Mouse (Mus musculus) hindbrain, embryonic 11.5 days (tissue): ENCODE results near the gene Igfbp7. TPM values are rescaled to one million over a fixed set of nuclear protein-coding genes. Genes with fewer than 3 reads are reported as not detected.

Experiments
- ATAC-seq: fragments of 200-750 bp; cut with Nextera tagmentation; 2 replicates; pipeline ENCODE4 v1.8.0; 2017; ENCODE audit warnings: mild to moderate bottlenecking, moderate TSS enrichment, moderate library complexity; ENCODE audit not compliant: low FRiP score
- DNase-seq: peaks from one replicate; pipeline ENCODE4 v3.0.0-alpha.2; 2015; ENCODE audit warnings: low spot score
- H3K27ac ChIP-seq: fragments of 300-500 bp; sonication (generic); 2 replicates; pipeline ENCODE4 v1.5.1; 2014; ENCODE audit warnings: mild to moderate bottlenecking, low read depth, low read length
- H3K27me3 ChIP-seq: fragments of 300-500 bp; sonication (generic); 2 replicates; pipeline ENCODE4 v1.6.1; 2014; ENCODE audit warnings: mild to moderate bottlenecking, low read length, moderate library complexity, mixed read lengths; ENCODE audit not compliant: control insufficient read depth, insufficient read depth
- H3K36me3 ChIP-seq: fragments of 300-500 bp; sonication (generic); 2 replicates; pipeline ENCODE4 v1.6.1; 2014; ENCODE audit warnings: mild to moderate bottlenecking, low read length, moderate library complexity, mixed read lengths; ENCODE audit not compliant: control insufficient read depth, insufficient read depth
- H3K4me1 ChIP-seq: fragments of 300-500 bp; sonication (generic); replicated peaks from 2 replicates; pipeline ENCODE4 v1.6.1; 2014; ENCODE audit warnings: low read length, mixed read lengths; ENCODE audit not compliant: control insufficient read depth, insufficient read depth
- H3K4me2 ChIP-seq: fragments of 300-500 bp; sonication (generic); replicated peaks from 2 replicates; pipeline ENCODE4 v1.6.1; 2014; ENCODE audit warnings: mild to moderate bottlenecking, low read depth, low read length
- H3K4me3 ChIP-seq: fragments of 300-500 bp; sonication (generic); 2 replicates; pipeline ENCODE4 v1.5.1; 2014; ENCODE audit warnings: low read depth, low read length
- H3K9ac ChIP-seq: fragments of 300-500 bp; sonication (generic); 2 replicates; pipeline ENCODE4 v1.6.1; 2014; ENCODE audit warnings: low read depth, low read length
- H3K9me3 ChIP-seq: fragments of 300-500 bp; sonication (generic); 2 replicates; pipeline ENCODE4 v1.6.1; 2016; ENCODE audit warnings: low read length; ENCODE audit not compliant: control insufficient read depth
- WGBS: fragments of 180-500 bp; shearing (Covaris S2); extraction: QIAGEN DNeasy Blood & Tissue Kit; methylation state at CpG from one replicate; pipeline ENCODE4 v1.1.7; 2014; 5-methylcytosine and 5-hydroxymethylcytosine counted together
- polyA plus RNA-seq: library from polyadenylated mRNA; unstranded; fragments of >200 nt; fragmentation: Nextera tagmentation; extraction: Ambion mirVana; gene quantifications from 2 replicates; pipeline ENCODE4 v1.2.1, GENCODE M21; 2014

Gene Igfbp7
- polyA plus RNA-seq, 1 experiment from 2014 or later: 26.7 TPM

GRCm38 (mm10) chr5:77379434-77380135 lies 28.3 kb downstream of the Igfbp7 start:
- ATAC-seq: no peak
- 81% methylated on average over 14 of the region's 14 CpGs for WGBS

GRCm38 (mm10) chr5:77378027-77378426 lies 29.8 kb downstream of the Igfbp7 start:
- H3K4me1 ChIP-seq: no peaks in the 10 kb centered on the region
- WGBS: 95% methylated on average over 3 of the region's 3 CpGs
- no peaks in the 10 kb centered on the region for H3K9me3 ChIP-seq
- H3K9ac ChIP-seq: no peak overlapping the region
- no peaks in the 10 kb centered on the region for H3K36me3 ChIP-seq
- H3K27ac ChIP-seq: no peak overlapping the region
- no peak for DNase-seq
- H3K4me3 ChIP-seq: no peak overlapping the region
- ATAC-seq: no peak
- no peak overlapping the region for H3K4me2 ChIP-seq
- H3K27me3 ChIP-seq: no peaks in the 10 kb centered on the region

More at GRCm38 (mm10) chr5:77379434-77380135, 28.3 kb downstream of the Igfbp7 start:
- Histone ChIP-seq H3K4me2 (no peak overlapping the region), H3K4me1 (no peaks in the 10 kb centered on the region), H3K4me3 (no peak overlapping the region), H3K9me3 (no peaks in the 10 kb centered on the region), H3K27ac (no peak overlapping the region), H3K27me3 (no peaks in the 10 kb centered on the region), H3K9ac (no peak overlapping the region), H3K36me3 (no peaks in the 10 kb centered on the region)
- DNase-seq: no peak

- ATAC-seq (no peak), DNase-seq (no peak)
- H3K27ac ChIP-seq: no peak overlapping the region
- no peak overlapping the region for H3K4me2 ChIP-seq
- H3K27me3 ChIP-seq: no peaks in the 10 kb centered on the region
- H3K4me3 ChIP-seq: no peak overlapping the region
- no peak overlapping the region for H3K9ac ChIP-seq
- no peaks in the 10 kb centered on the region for H3K4me1 ChIP-seq
- WGBS: 81% methylated on average over 4 of the region's 4 CpGs
- H3K9me3 ChIP-seq: no peaks in the 10 kb centered on the region
- H3K36me3 ChIP-seq: no peaks in the 10 kb centered on the region
Observed at GRCm38 (mm10) chr5:77375546-77375945, 32.3 kb downstream of the Igfbp7 start.

DNA sequence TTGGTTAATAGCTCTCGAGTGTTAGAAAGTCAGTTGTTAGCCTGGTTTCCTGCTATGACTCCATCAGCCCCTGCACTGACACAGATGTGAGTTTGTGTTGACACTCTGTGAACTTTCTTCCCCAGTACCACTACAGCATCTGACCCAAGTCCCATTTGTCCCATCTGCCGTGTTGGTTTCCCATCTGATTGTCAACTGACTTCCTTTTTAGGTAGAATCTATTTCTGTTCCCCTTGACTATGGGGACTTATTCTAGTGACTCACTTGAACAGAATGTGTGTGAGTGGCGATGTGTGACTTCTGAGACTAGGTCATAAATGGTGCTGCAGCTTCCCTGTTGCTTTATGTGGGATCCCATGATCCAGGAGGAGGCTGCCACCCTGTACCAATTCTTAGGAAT lies 32.9 kb downstream of the Igfbp7 start:
- no peak overlapping the region for H3K9ac ChIP-seq
- no peak for DNase-seq
- ATAC-seq: no peak
- no peaks in the 10 kb centered on the region for H3K9me3 ChIP-seq
- H3K27me3 ChIP-seq: no peaks in the 10 kb centered on the region
- no peak overlapping the region for H3K27ac ChIP-seq
- no peak overlapping the region for H3K4me2 ChIP-seq
- WGBS: 69% methylated on average over 3 of the region's 3 CpGs
- no peaks in the 10 kb centered on the region for H3K4me1 ChIP-seq
- H3K4me3 ChIP-seq: no peak overlapping the region
- H3K36me3 ChIP-seq: no peaks in the 10 kb centered on the region

DNA sequence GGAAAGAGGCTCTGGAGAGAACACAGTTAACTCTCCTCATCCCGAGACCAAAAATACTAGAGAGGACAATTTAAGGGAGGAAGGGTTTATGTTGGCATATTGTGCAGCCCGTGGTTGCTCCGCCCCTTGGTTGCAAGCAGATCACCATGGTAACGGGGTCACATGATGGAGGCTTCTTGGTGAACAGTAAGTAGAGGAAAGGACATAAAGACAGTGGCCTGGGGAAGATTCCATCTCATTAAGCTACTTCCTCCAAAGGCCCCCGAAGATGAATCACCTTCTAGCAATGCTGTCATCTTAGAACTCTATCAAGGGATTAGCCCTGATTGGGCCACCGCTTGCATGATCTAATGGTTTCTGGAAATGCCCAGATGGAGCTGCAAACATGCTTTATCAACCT lies 35.1 kb downstream of the Igfbp7 start:
- no peaks in the 10 kb centered on the region for H3K27me3 ChIP-seq
- no peak for DNase-seq
- H3K36me3 ChIP-seq: no peaks in the 10 kb centered on the region
- H3K4me1 ChIP-seq: no peaks in the 10 kb centered on the region
- H3K27ac ChIP-seq: no peak overlapping the region
- H3K4me3 ChIP-seq: no peak overlapping the region
- WGBS: 76% methylated on average over 6 of the region's 6 CpGs
- no peak overlapping the region for H3K4me2 ChIP-seq
- H3K9ac ChIP-seq: no peak overlapping the region
- H3K9me3 ChIP-seq: no peaks in the 10 kb centered on the region
- no peak for ATAC-seq

GRCm38 (mm10) chr5:77372242-77372641 lies 35.6 kb downstream of the Igfbp7 start:
- H3K4me1 ChIP-seq: no peaks in the 10 kb centered on the region
- ATAC-seq (no peak), DNase-seq (no peak)
- H3K27ac ChIP-seq: no peak overlapping the region
- 78% methylated on average over 7 of the region's 7 CpGs for WGBS
- H3K36me3 ChIP-seq: no peaks in the 10 kb centered on the region
- no peak overlapping the region for H3K9ac ChIP-seq
- no peak overlapping the region for H3K4me2 ChIP-seq
- H3K27me3 ChIP-seq: no peaks in the 10 kb centered on the region
- no peaks in the 10 kb centered on the region for H3K9me3 ChIP-seq
- H3K4me3 ChIP-seq: no peak overlapping the region

DNA sequence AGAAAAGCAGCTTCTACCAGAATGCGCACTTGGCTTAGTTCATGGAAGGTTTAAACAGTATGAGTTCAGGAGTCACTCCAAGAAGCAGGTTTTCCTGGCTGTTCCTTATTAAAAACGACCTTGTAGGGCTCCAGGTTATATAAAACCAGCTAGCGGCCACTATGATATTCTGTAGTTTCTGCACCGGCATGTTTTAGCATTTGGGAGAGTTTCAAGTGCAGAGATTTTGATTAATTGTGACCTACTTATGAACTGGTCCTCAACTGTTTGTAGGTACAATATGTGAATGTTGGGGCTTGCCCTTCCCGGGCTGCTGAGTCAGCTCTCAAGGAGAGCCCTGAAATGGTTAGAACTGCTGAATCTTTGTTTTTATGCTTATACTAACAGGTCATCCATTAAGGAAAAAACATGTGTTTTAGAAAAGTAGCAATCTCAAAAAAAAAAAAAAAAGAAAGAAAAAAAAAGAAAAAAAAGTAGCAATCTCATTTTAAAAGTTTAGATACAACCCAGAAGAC lies 37.4 kb downstream of the Igfbp7 start:
- Histone ChIP-seq H3K9ac (no peak overlapping the region), H3K4me1 (no peaks in the 10 kb centered on the region), H3K27me3 (no peaks in the 10 kb centered on the region), H3K27ac (no peak overlapping the region), H3K36me3 (no peaks in the 10 kb centered on the region), H3K4me2 (no peak overlapping the region), H3K4me3 (no peak overlapping the region), H3K9me3 (no peaks in the 10 kb centered on the region)
- no peak for ATAC-seq
- DNase-seq: no peak
- WGBS: 84% methylated on average over 5 of the region's 5 CpGs

GRCm38 (mm10) chr5:77369394-77369793 lies 38.4 kb downstream of the Igfbp7 start:
- WGBS: 81% methylated on average over 5 of the region's 5 CpGs
- H3K4me3 ChIP-seq: no peak overlapping the region
- no peak overlapping the region for H3K27ac ChIP-seq
- DNase-seq (no peak), ATAC-seq (no peak)
- H3K36me3 ChIP-seq: no peaks in the 10 kb centered on the region
- H3K9ac ChIP-seq: no peak overlapping the region
- no peaks in the 10 kb centered on the region for H3K4me1 ChIP-seq
- H3K27me3 ChIP-seq: no peaks in the 10 kb centered on the region
- no peak overlapping the region for H3K4me2 ChIP-seq
- no peaks in the 10 kb centered on the region for H3K9me3 ChIP-seq

DNA sequence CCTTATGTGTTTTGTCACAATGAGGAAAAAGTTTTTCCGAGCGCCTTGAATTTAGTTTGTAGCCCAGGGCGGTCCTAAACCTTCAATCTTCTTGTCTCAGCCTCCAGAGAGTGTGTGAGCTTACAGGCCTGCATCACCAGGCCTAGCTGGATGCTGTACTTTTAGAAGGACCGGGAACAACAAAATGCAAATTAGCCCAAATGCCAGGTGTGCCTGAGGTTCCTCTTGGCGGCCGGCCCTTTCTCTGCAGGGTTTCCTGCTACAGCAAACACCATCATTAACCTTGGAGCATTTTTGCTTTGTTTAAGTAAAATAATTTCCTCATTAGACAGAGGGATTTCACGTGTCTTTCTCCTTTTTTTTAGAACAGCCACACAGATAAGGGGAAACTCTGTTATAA lies 39.6 kb downstream of the Igfbp7 start:
- Histone ChIP-seq H3K27me3 (no peaks in the 10 kb centered on the region), H3K27ac (no peak overlapping the region), H3K4me1 (no peaks in the 10 kb centered on the region), H3K4me3 (no peak overlapping the region), H3K9ac (no peak overlapping the region), H3K36me3 (no peaks in the 10 kb centered on the region), H3K4me2 (no peak overlapping the region), H3K9me3 (no peaks in the 10 kb centered on the region)
- WGBS: 41% methylated on average over 7 of the region's 7 CpGs
- ATAC-seq (no peak), DNase-seq (no peak)
